Mouse (Mus musculus) heart, adult 2 months (tissue): Measurements from ENCODE around the gene Ptch2.

Experiments
- CTCF ChIP-seq: fragments of 200-600 bp; IDR thresholded peaks from 2 replicates; pipeline ENCODE4 v1.8.1; 2022; ENCODE audit warnings: antibody characterized with exemption, mild to moderate bottlenecking, moderate library complexity
- POLR2A ChIP-seq: fragments of 200-500 bp; IDR thresholded peaks from 2 replicates; pipeline ENCODE4 v1.6.1; 2011; ENCODE audit warnings: mild to moderate bottlenecking, low read depth, low read length, control low read depth; ENCODE audit not compliant: insufficient read depth

DNA sequence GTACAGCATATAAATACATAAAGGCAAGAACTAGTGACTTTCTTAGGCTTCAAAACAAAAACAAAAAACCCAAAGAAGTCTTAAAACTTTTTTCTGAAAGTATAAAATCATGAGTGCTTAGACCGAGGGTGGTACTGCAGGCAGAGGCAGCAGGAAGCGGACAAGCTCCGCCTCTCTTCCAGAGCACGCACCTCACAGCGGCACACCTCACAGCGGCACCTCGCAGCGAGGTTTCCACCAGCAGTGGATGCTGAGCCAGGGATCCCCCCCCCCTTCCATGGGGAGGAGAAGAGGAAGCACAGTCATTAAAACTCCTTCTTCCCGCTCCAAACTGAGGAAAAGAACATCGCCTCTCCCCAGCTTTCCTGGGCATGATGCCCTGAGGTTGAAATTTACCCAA lies 63.8 kb downstream of the Ptch2 start:
- TF ChIP-seq CTCF (no peak), POLR2A (no peak)
